Mouse (Mus musculus) midbrain, embryonic 11.5 days (tissue): ENCODE data around the gene Ranbp3. TPM values are rescaled to one million over a fixed set of nuclear protein-coding genes. Genes with fewer than 3 reads are reported as not detected.
A peak's percentile ranks its signal among the peaks of the same experiment; 100 is the strongest.

Experiments
- ATAC-seq: fragments of 200-750 bp; cut with Nextera tagmentation; 2 replicates; pipeline ENCODE4 v1.8.0; 2017; ENCODE audit warnings: moderate TSS enrichment, moderate library complexity; ENCODE audit not compliant: low FRiP score
- DNase-seq: peaks from one replicate; pipeline ENCODE4 v3.0.0; 2015; ENCODE audit warnings: low spot score; ENCODE audit errors: missing footprints
- H3K27ac ChIP-seq: fragments of 300-500 bp; sonication (generic); 2 replicates; pipeline ENCODE4 v1.5.1; 2014; ENCODE audit warnings: low read depth, low read length
- H3K27me3 ChIP-seq: fragments of 300-500 bp; sonication (generic); 2 replicates; pipeline ENCODE4 v1.6.1; 2014; ENCODE audit warnings: mild to moderate bottlenecking, low read length, moderate library complexity, mixed read lengths; ENCODE audit not compliant: control insufficient read depth, insufficient read depth
- H3K36me3 ChIP-seq: fragments of 300-500 bp; sonication (generic); 2 replicates; pipeline ENCODE4 v1.6.1; 2014; ENCODE audit warnings: mild to moderate bottlenecking, low read length, moderate library complexity, mixed read lengths; ENCODE audit not compliant: control insufficient read depth, insufficient read depth
- H3K4me1 ChIP-seq: fragments of 300-500 bp; sonication (generic); 2 replicates; pipeline ENCODE4 v1.6.1; 2014; ENCODE audit warnings: low read length; ENCODE audit not compliant: control insufficient read depth, insufficient read depth
- H3K4me2 ChIP-seq: fragments of 300-500 bp; sonication (generic); 2 replicates; pipeline ENCODE4 v1.6.1; 2014; ENCODE audit warnings: mild to moderate bottlenecking, moderate library complexity
- H3K4me3 ChIP-seq: fragments of 300-500 bp; sonication (generic); 2 replicates; pipeline ENCODE4 v1.5.1; 2014; ENCODE audit warnings: low read depth, low read length
- H3K9ac ChIP-seq: fragments of 300-500 bp; sonication (generic); 2 replicates; pipeline ENCODE4 v1.6.1; 2014; ENCODE audit warnings: low read length
- H3K9me3 ChIP-seq: fragments of 300-500 bp; sonication (generic); 2 replicates; pipeline ENCODE4 v1.6.1; 2016; ENCODE audit warnings: low read length; ENCODE audit not compliant: control insufficient read depth
- WGBS: fragments of 180-500 bp; shearing (Covaris S2); extraction: QIAGEN DNeasy Blood & Tissue Kit; methylation state at CpG from one replicate; pipeline ENCODE4 v1.1.7; 2014; 5-methylcytosine and 5-hydroxymethylcytosine counted together
- polyA plus RNA-seq: library from polyadenylated mRNA; unstranded; fragments of >200 nt; fragmentation: Nextera tagmentation; extraction: Ambion mirVana; gene quantifications from 2 replicates; pipeline ENCODE4 v1.2.1, GENCODE M21; 2014

Gene Ranbp3
- polyA plus RNA-seq, 1 experiment from 2014 or later = 112 TPM

- no peak overlapping the region for H3K27ac ChIP-seq
- no peaks in the 10 kb centered on the region; the same call in 1 of the 2 replicates for H3K4me1 ChIP-seq
- H3K9me3 ChIP-seq = no peaks in the 10 kb centered on the region
- no peak for ATAC-seq
- no peak overlapping the region for H3K4me2 ChIP-seq
- no peaks in the 10 kb centered on the region for H3K27me3 ChIP-seq
- WGBS = 35% methylated on average over 12 of the region's 12 CpGs
- peaks cover 2% of the 10 kb centered on the region for H3K36me3 ChIP-seq
- no peak overlapping the region for H3K4me3 ChIP-seq
- DNase-seq = no peak
- no peak overlapping the region for H3K9ac ChIP-seq
Measured at GRCm38 (mm10) chr17:56728117-56728516, 55.0 kb downstream of the Ranbp3 start.

- H3K4me1 ChIP-seq = no peaks in the 10 kb centered on the region; the same call in 1 of the 2 replicates
- H3K9ac ChIP-seq = no peak overlapping the region
- no peak for ATAC-seq
- DNase-seq = no peak
- H3K4me3 ChIP-seq = no peak overlapping the region
- H3K9me3 ChIP-seq = no peaks in the 10 kb centered on the region
- no peak overlapping the region for H3K4me2 ChIP-seq
- no peaks in the 10 kb centered on the region for H3K36me3 ChIP-seq
- H3K27ac ChIP-seq = no peak overlapping the region
- WGBS = 66% methylated on average over 6 of the region's 6 CpGs
- no peaks in the 10 kb centered on the region for H3K27me3 ChIP-seq
Measured at GRCm38 (mm10) chr17:56729151-56729550, 56.1 kb downstream of the Ranbp3 start.

DNA sequence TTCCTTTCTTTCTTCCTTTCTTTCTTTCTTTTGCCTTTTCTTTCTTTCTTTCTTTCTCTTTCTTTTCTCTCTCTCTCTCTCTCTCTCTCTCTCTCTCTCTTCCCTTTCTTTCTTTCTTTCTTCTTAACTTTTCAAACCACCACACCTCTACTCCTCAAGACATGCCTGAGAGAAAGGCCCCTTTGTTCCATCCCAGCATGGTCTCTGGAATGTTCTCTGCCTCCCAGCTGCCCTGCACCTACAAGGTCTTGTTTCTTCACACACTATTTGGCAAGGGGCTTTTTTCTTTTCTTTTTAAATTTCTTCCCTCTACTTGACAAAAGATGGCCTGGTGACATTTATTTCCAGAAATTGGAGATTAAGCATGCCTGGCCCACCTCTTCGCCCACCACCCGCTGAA is 56.6 kb downstream of the Ranbp3 start:
- Histone ChIP-seq H3K9ac (no peak overlapping the region), H3K4me2 (no peak overlapping the region), H3K27me3 (no peaks in the 10 kb centered on the region), H3K4me3 (no peak overlapping the region), H3K4me1 (no peaks in the 10 kb centered on the region; the same call in 1 of the 2 replicates), H3K36me3 (no peaks in the 10 kb centered on the region), H3K9me3 (no peaks in the 10 kb centered on the region), H3K27ac (no peak overlapping the region)
- no peak for ATAC-seq
- DNase-seq = no peak
- WGBS = 53% methylated on average over 2 of the region's 2 CpGs

GRCm38 (mm10) chr17:56736534-56736933 is 63.4 kb downstream of the Ranbp3 start:
- H3K4me3 ChIP-seq = no peak overlapping the region
- WGBS = 46% methylated on average over 8 of the region's 8 CpGs
- no peaks in the 10 kb centered on the region for H3K36me3 ChIP-seq
- no peak for DNase-seq
- no peak overlapping the region for H3K9ac ChIP-seq
- no peaks in the 10 kb centered on the region for H3K9me3 ChIP-seq
- H3K4me1 ChIP-seq = no peaks in the 10 kb centered on the region
- no peak overlapping the region for H3K27ac ChIP-seq
- H3K27me3 ChIP-seq = no peaks in the 10 kb centered on the region
- ATAC-seq = no peak
- H3K4me2 ChIP-seq = no peak overlapping the region

DNA sequence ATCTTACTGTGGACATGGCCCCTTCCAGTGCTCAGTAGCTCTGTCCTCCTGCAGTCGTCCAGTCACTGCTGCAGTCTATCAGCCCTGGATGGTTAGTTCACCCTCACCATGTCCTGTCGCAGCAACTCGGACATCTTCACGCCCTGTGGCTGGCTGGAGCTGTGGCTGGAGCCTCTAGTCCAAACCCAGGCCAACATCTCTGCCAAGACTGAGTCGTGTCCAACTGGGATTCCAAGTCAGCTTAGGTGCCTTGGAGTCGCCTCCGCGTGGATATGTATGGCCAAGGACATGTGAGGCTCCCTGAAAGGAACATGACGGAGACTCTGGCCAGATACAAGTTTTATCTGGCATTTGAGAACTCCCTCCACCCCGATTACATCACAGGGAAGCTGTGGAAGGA is 65.1 kb downstream of the Ranbp3 start:
- H3K4me2 ChIP-seq = no peak overlapping the region
- H3K27ac ChIP-seq = no peak overlapping the region
- no peak overlapping the region for H3K9ac ChIP-seq
- no peaks in the 10 kb centered on the region for H3K9me3 ChIP-seq
- no peaks in the 10 kb centered on the region for H3K27me3 ChIP-seq
- H3K36me3 ChIP-seq = no peaks in the 10 kb centered on the region
- ATAC-seq = no peak
- DNase-seq = no peak
- no peaks in the 10 kb centered on the region for H3K4me1 ChIP-seq
- WGBS = 80% methylated on average over 10 of the region's 10 CpGs
- H3K4me3 ChIP-seq = no peak overlapping the region

- ATAC-seq (no peak), DNase-seq (peak; percentile 54)
- Histone ChIP-seq H3K36me3 (no peaks in the 10 kb centered on the region), H3K4me1 (no peaks in the 10 kb centered on the region), H3K27me3 (no peaks in the 10 kb centered on the region), H3K9ac (no peak overlapping the region), H3K4me2 (no peak overlapping the region), H3K9me3 (no peaks in the 10 kb centered on the region), H3K4me3 (no peak overlapping the region), H3K27ac (no peak overlapping the region)
- WGBS = 85% methylated on average over 17 of the region's 17 CpGs
Measured at GRCm38 (mm10) chr17:56740118-56740787, 67.2 kb downstream of the Ranbp3 start.

DNA sequence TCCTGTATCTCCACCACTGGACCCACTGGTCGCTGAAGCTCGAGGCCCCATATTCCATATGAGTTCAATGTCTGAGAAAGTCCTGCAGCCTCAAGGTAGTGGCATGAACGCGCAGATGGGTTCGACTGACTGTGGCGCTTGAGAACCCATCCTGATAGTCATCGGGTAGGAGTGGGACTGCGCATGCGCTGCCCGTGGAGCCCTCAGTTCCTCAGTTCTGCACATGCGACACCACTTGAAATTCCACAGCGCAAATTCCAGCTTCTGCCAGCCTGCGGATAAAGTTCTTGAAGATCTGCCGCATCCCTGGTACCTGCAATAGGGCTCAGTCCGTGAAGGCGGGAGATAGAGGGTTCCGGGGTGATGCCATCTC is 67.7 kb downstream of the Ranbp3 start:
- Histone ChIP-seq H3K27ac (no peak overlapping the region), H3K27me3 (no peaks in the 10 kb centered on the region), H3K4me3 (no peak overlapping the region), H3K9me3 (no peaks in the 10 kb centered on the region), H3K4me2 (no peak overlapping the region), H3K4me1 (no peaks in the 10 kb centered on the region), H3K36me3 (no peaks in the 10 kb centered on the region), H3K9ac (no peak overlapping the region)
- ATAC-seq (no peak), DNase-seq (peak; percentile 77)
- WGBS = 79% methylated on average over 17 of the region's 17 CpGs

DNA sequence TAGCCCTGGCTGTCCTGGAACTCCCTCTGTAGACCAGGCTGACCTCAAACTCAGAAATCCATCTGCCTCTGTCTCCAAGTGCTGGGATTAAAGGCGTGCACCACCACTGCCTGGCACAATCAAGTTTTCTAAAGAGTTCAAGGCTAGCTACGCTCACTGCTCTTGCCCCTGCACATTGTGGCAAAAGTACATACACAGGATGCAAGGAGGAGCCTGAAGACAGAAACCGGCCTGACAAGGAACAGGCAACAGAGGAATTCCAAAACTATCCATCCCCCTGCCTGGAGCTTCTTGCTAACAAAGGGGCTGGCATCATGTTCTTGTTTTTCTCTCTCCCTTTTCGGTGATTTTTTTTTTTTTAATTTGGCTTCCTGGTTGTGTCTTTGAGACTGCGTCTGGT is 71.1 kb downstream of the Ranbp3 start:
- Histone ChIP-seq H3K9ac (no peak overlapping the region), H3K27me3 (no peaks in the 10 kb centered on the region), H3K4me3 (no peak overlapping the region), H3K9me3 (no peaks in the 10 kb centered on the region), H3K27ac (no peak overlapping the region), H3K4me1 (no peaks in the 10 kb centered on the region), H3K4me2 (no peak overlapping the region), H3K36me3 (no peaks in the 10 kb centered on the region)
- DNase-seq (no peak), ATAC-seq (no peak)
- WGBS = 67% methylated on average over 5 of the region's 5 CpGs

DNA sequence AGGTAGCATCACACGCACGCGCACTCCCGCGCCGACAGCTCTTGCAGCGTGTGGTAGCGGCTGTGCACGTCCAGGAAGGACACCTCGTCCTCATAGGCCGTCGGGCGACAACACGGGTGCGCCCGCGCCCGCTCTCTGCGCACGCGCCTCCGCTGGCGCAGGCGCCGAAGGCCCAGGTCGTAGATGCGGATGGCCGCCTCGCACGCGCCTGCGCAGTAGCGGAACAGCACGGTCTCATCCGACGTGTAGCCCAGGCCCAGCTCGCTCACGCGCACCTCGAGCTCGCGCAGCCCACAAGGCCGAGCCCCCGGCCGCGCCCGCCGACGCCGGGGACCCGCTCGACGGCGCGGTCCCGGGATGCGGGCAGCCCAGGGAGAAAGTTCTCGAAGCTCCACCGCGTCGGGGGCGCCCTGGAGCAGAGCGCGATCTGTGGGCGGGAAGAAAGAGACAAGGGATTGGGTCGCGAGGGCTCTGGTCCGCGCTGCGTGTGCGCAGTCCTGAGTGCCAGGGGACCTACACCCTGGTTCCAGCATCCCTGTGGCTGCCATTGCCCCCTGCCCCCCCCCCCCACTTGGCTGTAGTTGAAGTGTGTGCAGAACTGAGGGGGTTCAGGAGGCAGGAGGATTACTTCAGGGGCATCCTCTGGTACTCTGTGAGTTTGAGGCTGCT is 78.4 kb downstream of the Ranbp3 start:
- H3K36me3 ChIP-seq = no peaks in the 10 kb centered on the region
- H3K4me3 ChIP-seq = peak overlapping the region; percentile 8; the same call in 1 of the 2 replicates
- no peaks in the 10 kb centered on the region for H3K9me3 ChIP-seq
- H3K4me2 ChIP-seq = peak overlapping the region; percentile 33
- H3K4me1 ChIP-seq = no peaks in the 10 kb centered on the region
- H3K27ac ChIP-seq = no peak overlapping the region
- DNase-seq (peak; percentile 93), ATAC-seq (peak; percentile 68)
- WGBS = 20% methylated on average over 71 of the region's 71 CpGs
- H3K9ac ChIP-seq = 0 out of 2 replicates have a peak overlapping the region, but pooled peaks have one; percentile 9
- H3K27me3 ChIP-seq = peaks cover 54% of the 10 kb centered on the region
